Mouse (Mus musculus) neural tube, embryonic 12.5 days (tissue): ENCODE results near the gene Ralbp1. TPM values are rescaled to one million over a fixed set of nuclear protein-coding genes. Genes with fewer than 3 reads are reported as not detected.
A peak's percentile ranks its signal among the peaks of the same experiment; 100 is the strongest.

ENCODE experiments used
- ATAC-seq: fragments of 200-750 bp; cut with Nextera tagmentation; 2 replicates; pipeline ENCODE4 v1.8.0; 2017; ENCODE audit warnings: low read depth, mild to moderate bottlenecking, moderate TSS enrichment, moderate library complexity; ENCODE audit not compliant: low FRiP score
- H3K27ac ChIP-seq: fragments of 300-500 bp; sonication (generic); 2 replicates; pipeline ENCODE4 v1.5.1; 2016
- H3K27me3 ChIP-seq: fragments of 300-500 bp; sonication (generic); replicated peaks from 2 replicates; pipeline ENCODE4 v1.6.1; 2016; ENCODE audit warnings: mild to moderate bottlenecking
- H3K36me3 ChIP-seq: fragments of 300-500 bp; sonication (generic); 2 replicates; pipeline ENCODE4 v1.6.1; 2016; ENCODE audit warnings: mild to moderate bottlenecking
- H3K4me1 ChIP-seq: fragments of 300-500 bp; sonication (generic); 2 replicates; pipeline ENCODE4 v1.6.1; 2016
- H3K4me2 ChIP-seq: fragments of 300-500 bp; sonication (generic); replicated peaks from 2 replicates; pipeline ENCODE4 v1.6.1; 2016; ENCODE audit warnings: mild to moderate bottlenecking
- H3K4me3 ChIP-seq: fragments of 300-500 bp; sonication (generic); 2 replicates; pipeline ENCODE4 v1.5.1; 2016
- H3K9ac ChIP-seq: fragments of 300-500 bp; sonication (generic); 2 replicates; pipeline ENCODE4 v1.6.1; 2016; ENCODE audit warnings: mild to moderate bottlenecking
- H3K9me3 ChIP-seq: fragments of 300-500 bp; sonication (generic); 2 replicates; pipeline ENCODE4 v1.6.1; 2016; ENCODE audit warnings: mild to moderate bottlenecking
- WGBS: fragments of 180-500 bp; shearing (Covaris S2); methylation state at CpG from one replicate; pipeline ENCODE4 v1.1.7; 2016; 5-methylcytosine and 5-hydroxymethylcytosine counted together
- polyA plus RNA-seq: library from polyadenylated mRNA; unstranded; fragments of >200 nt; fragmentation: Nextera tagmentation; extraction: Ambion mirVana; gene quantifications from 2 replicates; pipeline ENCODE4 v1.2.1, GENCODE M21; 2016

Ralbp1 gene
- polyA plus RNA-seq, 1 experiment from 2014 or later = 53.0 TPM

- Histone ChIP-seq H3K9me3 (no peaks in the 10 kb centered on the region), H3K4me3 (no peak overlapping the region), H3K36me3 (no peaks in the 10 kb centered on the region), H3K4me2 (no peak overlapping the region), H3K27ac (no peak overlapping the region), H3K9ac (no peak overlapping the region), H3K27me3 (no peaks in the 10 kb centered on the region), H3K4me1 (peaks cover 8% of the 10 kb centered on the region; the same call in 1 of the 2 replicates)
- 45% methylated on average over 6 of the region's 6 CpGs for WGBS
- ATAC-seq = no peak
Observed at GRCm38 (mm10) chr17:65914083-65914482, 28.5 kb upstream of the Ralbp1 start.

GRCm38 (mm10) chr17:65912202-65912601 lies 26.6 kb upstream of the Ralbp1 start:
- H3K9me3 ChIP-seq = no peaks in the 10 kb centered on the region
- no peak overlapping the region for H3K27ac ChIP-seq
- 94% methylated on average over 2 of the region's 2 CpGs for WGBS
- no peak for ATAC-seq
- H3K27me3 ChIP-seq = no peaks in the 10 kb centered on the region
- peaks cover 8% of the 10 kb centered on the region; the same call in 1 of the 2 replicates for H3K4me1 ChIP-seq
- no peak overlapping the region for H3K4me2 ChIP-seq
- H3K4me3 ChIP-seq = no peak overlapping the region
- no peak overlapping the region for H3K9ac ChIP-seq
- H3K36me3 ChIP-seq = no peaks in the 10 kb centered on the region

DNA sequence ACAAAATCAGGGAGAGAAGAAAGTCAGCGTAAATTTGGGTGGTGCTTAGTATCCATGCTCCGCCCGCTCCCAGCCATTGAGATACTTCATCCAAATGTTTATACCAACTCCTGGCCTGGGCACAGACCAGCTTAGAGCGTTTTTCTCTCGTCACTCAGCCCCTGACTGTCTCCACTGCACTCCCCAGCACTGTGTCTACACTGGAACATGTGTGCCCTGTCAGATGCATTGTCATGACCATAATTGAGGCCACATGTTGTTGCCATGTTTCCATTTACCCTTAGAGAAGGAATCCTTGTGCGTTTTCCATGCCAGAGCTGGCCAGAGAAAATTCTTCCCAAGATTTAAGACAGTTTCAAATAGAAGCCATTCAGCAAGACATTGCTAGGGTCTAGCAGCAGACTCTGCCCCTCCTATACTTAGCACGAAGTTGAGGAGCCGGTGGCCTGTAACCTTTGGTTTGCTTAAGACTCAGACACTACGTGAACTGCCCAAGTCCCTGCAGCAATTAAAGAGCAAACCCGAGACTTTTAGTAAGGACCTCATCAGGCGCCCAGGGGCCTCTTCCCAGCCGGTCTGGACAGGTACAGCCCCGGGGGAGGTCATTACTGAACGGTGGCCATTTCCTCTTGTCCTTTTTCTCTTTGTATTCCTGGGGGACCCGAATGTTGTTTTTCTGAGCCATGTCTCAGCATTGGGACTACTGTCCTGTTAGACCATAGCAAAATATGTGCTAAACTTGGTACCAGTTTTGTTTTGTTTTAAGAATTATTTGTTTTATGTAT lies 25.9 kb upstream of the Ralbp1 start:
- no peaks in the 10 kb centered on the region for H3K9me3 ChIP-seq
- H3K36me3 ChIP-seq = no peaks in the 10 kb centered on the region
- no peak overlapping the region for H3K9ac ChIP-seq
- peaks cover 6% of the 10 kb centered on the region; the same call in 1 of the 2 replicates for H3K4me1 ChIP-seq
- ATAC-seq = no peak
- no peak overlapping the region for H3K27ac ChIP-seq
- no peak overlapping the region for H3K4me2 ChIP-seq
- no peak overlapping the region for H3K4me3 ChIP-seq
- no peaks in the 10 kb centered on the region for H3K27me3 ChIP-seq
- 76% methylated on average over 15 of the region's 15 CpGs for WGBS

DNA sequence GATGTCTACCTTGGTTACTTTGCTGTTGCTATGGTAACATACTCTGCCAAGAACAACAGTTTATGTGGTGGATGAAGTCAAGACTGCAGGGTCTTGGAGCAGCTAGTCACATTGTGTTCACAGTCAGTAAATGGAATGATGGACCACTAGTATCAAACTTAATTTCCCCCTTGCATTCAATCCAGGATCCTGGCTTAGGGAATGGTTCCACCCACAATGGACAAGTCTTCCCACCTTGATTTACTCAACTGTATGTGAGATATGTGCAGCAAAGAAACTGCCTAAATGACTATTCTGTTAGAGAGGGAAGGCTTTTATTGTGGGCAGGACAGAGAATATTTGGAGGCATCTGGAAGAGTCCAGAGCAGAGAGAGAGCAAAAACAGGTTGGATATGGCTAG lies 22.7 kb upstream of the Ralbp1 start:
- no peak overlapping the region for H3K4me2 ChIP-seq
- no peak overlapping the region for H3K27ac ChIP-seq
- H3K9me3 ChIP-seq = no peaks in the 10 kb centered on the region
- H3K36me3 ChIP-seq = no peaks in the 10 kb centered on the region
- no peaks in the 10 kb centered on the region for H3K27me3 ChIP-seq
- H3K4me1 ChIP-seq = no peaks in the 10 kb centered on the region
- no peak for ATAC-seq
- no peak overlapping the region for H3K9ac ChIP-seq
- H3K4me3 ChIP-seq = no peak overlapping the region

DNA sequence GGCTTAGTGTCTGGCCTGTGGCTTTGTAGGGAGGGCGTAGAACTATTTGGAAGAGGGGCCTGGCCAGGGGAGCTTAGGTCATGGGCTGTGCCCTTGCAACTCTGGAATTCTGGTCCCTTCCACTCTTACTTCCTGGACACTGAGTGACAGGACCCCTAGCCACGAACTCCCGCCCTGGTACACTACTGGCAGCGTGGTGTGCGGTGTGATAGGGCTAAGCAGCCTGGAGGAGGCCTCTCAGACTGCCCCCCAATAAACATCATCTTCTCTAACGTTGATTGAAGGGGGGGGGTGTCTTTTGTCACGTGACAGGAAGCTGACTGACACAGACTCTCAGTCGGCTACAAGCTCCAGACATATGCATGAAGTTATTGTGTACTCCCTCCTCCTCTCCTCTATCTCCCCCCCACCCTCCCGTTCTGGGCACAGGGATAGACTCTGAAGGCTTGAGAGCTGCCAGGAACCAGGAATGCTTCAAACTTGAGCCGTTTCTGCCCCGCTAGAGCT lies 21.4 kb upstream of the Ralbp1 start:
- WGBS = 71% methylated on average over 11 of the region's 11 CpGs
- Histone ChIP-seq H3K4me1 (no peaks in the 10 kb centered on the region), H3K9ac (no peak overlapping the region), H3K27ac (no peak overlapping the region), H3K36me3 (no peaks in the 10 kb centered on the region), H3K4me2 (no peak overlapping the region), H3K4me3 (no peak overlapping the region), H3K27me3 (no peaks in the 10 kb centered on the region), H3K9me3 (no peaks in the 10 kb centered on the region)
- no peak for ATAC-seq

- Histone ChIP-seq H3K4me1 (no peaks in the 10 kb centered on the region), H3K4me2 (no peak overlapping the region), H3K9me3 (no peaks in the 10 kb centered on the region), H3K36me3 (no peaks in the 10 kb centered on the region), H3K27ac (no peak overlapping the region), H3K27me3 (no peaks in the 10 kb centered on the region), H3K9ac (no peak overlapping the region), H3K4me3 (no peak overlapping the region)
- WGBS = 43% methylated on average over 12 of the region's 12 CpGs
- no peak for ATAC-seq
Observed at GRCm38 (mm10) chr17:65906313-65906894, 20.8 kb upstream of the Ralbp1 start.

DNA sequence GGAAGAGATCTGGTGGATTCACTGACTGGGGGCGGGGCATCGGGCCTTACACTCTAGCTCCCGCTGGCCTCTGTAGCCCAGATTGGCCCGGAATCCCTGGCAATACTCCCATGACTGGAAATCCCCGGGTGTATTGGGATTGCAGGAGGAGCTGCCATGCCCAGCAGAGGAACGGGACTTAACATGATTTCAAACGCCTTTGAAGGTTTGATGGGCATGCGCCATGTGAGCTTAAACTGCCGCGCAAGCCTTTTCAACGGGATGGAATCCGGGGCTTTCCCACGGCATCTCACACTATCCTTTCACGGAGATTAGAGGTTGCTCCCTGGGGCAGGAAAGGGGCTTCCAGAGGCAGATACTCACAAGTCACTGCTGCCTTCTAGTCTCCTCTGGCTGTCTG lies 19.6 kb upstream of the Ralbp1 start:
- Histone ChIP-seq H3K27ac (no peak overlapping the region), H3K4me3 (no peak overlapping the region), H3K36me3 (no peaks in the 10 kb centered on the region), H3K27me3 (no peaks in the 10 kb centered on the region), H3K4me1 (no peaks in the 10 kb centered on the region), H3K9ac (no peak overlapping the region), H3K4me2 (no peak overlapping the region), H3K9me3 (no peaks in the 10 kb centered on the region)
- 87% methylated on average over 14 of the region's 14 CpGs for WGBS
- ATAC-seq = no peak

- Histone ChIP-seq H3K4me1 (no peaks in the 10 kb centered on the region), H3K27ac (no peak overlapping the region), H3K9ac (no peak overlapping the region), H3K9me3 (no peaks in the 10 kb centered on the region), H3K36me3 (no peaks in the 10 kb centered on the region), H3K27me3 (no peaks in the 10 kb centered on the region), H3K4me2 (no peak overlapping the region), H3K4me3 (no peak overlapping the region)
- no peak for ATAC-seq
- WGBS = 95% methylated on average over 8 of the region's 8 CpGs
Observed at GRCm38 (mm10) chr17:65903826-65904225, 18.2 kb upstream of the Ralbp1 start.

DNA sequence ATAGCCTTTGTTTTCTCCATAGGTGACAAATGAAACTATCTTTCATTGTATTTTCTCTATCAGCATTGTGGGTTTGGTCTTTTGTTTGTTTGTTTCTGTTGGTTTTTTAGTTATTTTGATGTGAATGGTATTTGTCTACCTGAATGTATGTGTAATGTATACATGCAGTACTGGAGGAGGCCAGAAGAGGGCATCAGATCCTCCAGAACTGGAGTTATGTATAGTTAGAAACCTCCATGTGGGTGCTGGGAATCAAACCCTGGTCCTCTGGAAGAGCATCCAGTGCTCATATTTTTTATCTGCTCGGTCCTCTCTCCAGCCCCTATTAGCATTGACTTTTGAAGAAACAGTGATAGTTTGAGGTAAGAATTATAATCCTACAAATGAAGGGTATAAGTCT lies 17.4 kb upstream of the Ralbp1 start:
- H3K4me3 ChIP-seq = no peak overlapping the region
- H3K36me3 ChIP-seq = no peaks in the 10 kb centered on the region
- no peak for ATAC-seq
- no peaks in the 10 kb centered on the region for H3K27me3 ChIP-seq
- WGBS = 92% methylated on average over 1 of the region's 1 CpGs
- H3K9me3 ChIP-seq = no peaks in the 10 kb centered on the region
- no peak overlapping the region for H3K9ac ChIP-seq
- H3K4me1 ChIP-seq = no peaks in the 10 kb centered on the region
- no peak overlapping the region for H3K4me2 ChIP-seq
- no peak overlapping the region for H3K27ac ChIP-seq

- WGBS = 88% methylated on average over 6 of the region's 6 CpGs
- H3K4me3 ChIP-seq = no peak overlapping the region
- no peaks in the 10 kb centered on the region for H3K27me3 ChIP-seq
- H3K4me2 ChIP-seq = no peak overlapping the region
- no peaks in the 10 kb centered on the region for H3K9me3 ChIP-seq
- H3K9ac ChIP-seq = no peak overlapping the region
- no peak overlapping the region for H3K27ac ChIP-seq
- no peak for ATAC-seq
- no peaks in the 10 kb centered on the region for H3K36me3 ChIP-seq
- no peaks in the 10 kb centered on the region for H3K4me1 ChIP-seq
Observed at GRCm38 (mm10) chr17:65902281-65902680, 16.7 kb upstream of the Ralbp1 start.

- no peaks in the 10 kb centered on the region for H3K36me3 ChIP-seq
- H3K9me3 ChIP-seq = no peaks in the 10 kb centered on the region
- no peak overlapping the region for H3K4me2 ChIP-seq
- WGBS = 61% methylated on average over 3 of the region's 3 CpGs
- H3K4me1 ChIP-seq = no peaks in the 10 kb centered on the region
- H3K4me3 ChIP-seq = no peak overlapping the region
- no peak overlapping the region for H3K27ac ChIP-seq
- ATAC-seq = no peak
- H3K27me3 ChIP-seq = no peaks in the 10 kb centered on the region
- no peak overlapping the region for H3K9ac ChIP-seq
Observed at GRCm38 (mm10) chr17:65896016-65896415, 10.4 kb upstream of the Ralbp1 start.

GRCm38 (mm10) chr17:65889476-65889875 lies 3.9 kb upstream of the Ralbp1 start:
- 82% methylated on average over 5 of the region's 5 CpGs for WGBS
- H3K4me3 ChIP-seq = no peak overlapping the region
- no peaks in the 10 kb centered on the region for H3K27me3 ChIP-seq
- ATAC-seq = no peak
- H3K36me3 ChIP-seq = no peaks in the 10 kb centered on the region
- H3K27ac ChIP-seq = no peak overlapping the region
- H3K9ac ChIP-seq = no peak overlapping the region
- H3K4me2 ChIP-seq = no peak overlapping the region
- H3K9me3 ChIP-seq = no peaks in the 10 kb centered on the region
- peaks cover 11% of the 10 kb centered on the region; the same call in 1 of the 2 replicates for H3K4me1 ChIP-seq

DNA sequence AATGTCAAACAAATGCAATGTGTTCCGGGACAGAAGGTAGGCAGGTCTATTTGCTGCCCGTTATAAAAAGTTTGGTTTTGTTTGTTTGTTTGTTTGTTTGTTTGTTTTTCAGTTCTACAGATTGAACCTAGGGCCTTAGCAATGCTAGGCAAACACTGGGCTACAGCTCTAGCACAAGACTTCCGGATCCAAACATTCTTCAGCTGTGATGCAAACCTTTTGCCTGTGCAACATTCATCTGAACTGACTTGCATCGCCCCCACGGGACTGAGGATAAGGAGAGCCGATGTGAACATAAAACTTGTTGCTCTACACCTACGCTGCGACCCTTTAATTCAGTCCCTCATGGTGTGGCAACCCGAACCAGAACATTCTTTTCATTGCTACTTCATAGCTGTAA lies 973 bp upstream of the Ralbp1 start:
- Histone ChIP-seq H3K9me3 (no peaks in the 10 kb centered on the region), H3K9ac (0 out of 2 replicates have a peak overlapping the region, but pooled peaks have one; percentile 60), H3K27ac (no peak overlapping the region), H3K27me3 (no peaks in the 10 kb centered on the region), H3K4me2 (peak overlapping the region; percentile 97), H3K4me3 (no peak overlapping the region), H3K36me3 (no peaks in the 10 kb centered on the region), H3K4me1 (peaks cover 30% of the 10 kb centered on the region)
- 73% methylated on average over 9 of the region's 9 CpGs for WGBS
- no peak for ATAC-seq
